Mouse (Mus musculus) adipocyte (in vitro differentiated cells): ENCODE data around the gene Wscd2.

Source experiments
- DNase-seq: peaks from one replicate; pipeline ENCODE4 v3.0.0-alpha.2; 2016; ENCODE audit warnings: low spot score

The Wscd2 gene

DNA sequence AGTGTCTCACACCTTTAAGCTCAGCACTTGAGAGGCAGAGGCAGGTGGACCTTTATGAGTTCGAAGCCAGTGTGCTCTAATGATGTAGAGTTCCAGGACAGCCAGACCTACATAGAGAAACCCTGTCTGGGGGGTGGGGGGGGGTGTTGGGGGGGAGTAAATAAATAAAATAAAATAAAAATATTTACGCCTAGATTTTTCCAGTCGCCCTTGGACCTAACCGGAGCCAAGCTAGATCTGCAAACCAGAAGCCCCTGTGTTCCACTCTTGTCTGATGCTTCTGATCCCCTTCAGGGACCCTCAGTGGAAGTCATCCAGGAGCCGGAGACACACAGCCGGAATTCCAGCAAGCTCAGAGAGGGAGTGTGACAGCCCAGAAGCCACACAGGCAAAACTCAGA is at the start of gene Wscd2:
TSS of gene Wscd2 (plus strand) at position 301 of the 400 bp plus-strand sequence.
- DNase-seq, result no peak

DNA sequence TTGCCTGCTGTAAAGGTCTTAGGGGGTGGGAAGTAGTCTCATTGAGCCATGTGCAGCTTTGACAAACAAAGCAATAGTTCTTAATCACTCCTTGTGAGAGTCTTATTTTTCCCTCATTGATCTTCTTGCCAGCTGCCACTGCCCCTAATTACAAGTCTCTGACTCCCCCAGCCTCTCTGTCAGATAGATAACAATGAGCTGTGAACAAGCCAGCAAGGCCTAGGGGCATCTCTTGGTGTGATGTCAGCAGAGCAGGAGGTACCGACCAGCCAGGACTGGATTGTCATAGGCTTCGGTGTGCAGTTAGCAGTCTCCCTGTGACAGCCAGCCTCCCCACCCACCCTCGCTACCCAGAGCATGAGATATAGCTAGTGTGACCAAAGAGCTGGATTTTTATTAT is 48.0 kb upstream of the Wscd2 start:
- DNase-seq, result no peak

DNA sequence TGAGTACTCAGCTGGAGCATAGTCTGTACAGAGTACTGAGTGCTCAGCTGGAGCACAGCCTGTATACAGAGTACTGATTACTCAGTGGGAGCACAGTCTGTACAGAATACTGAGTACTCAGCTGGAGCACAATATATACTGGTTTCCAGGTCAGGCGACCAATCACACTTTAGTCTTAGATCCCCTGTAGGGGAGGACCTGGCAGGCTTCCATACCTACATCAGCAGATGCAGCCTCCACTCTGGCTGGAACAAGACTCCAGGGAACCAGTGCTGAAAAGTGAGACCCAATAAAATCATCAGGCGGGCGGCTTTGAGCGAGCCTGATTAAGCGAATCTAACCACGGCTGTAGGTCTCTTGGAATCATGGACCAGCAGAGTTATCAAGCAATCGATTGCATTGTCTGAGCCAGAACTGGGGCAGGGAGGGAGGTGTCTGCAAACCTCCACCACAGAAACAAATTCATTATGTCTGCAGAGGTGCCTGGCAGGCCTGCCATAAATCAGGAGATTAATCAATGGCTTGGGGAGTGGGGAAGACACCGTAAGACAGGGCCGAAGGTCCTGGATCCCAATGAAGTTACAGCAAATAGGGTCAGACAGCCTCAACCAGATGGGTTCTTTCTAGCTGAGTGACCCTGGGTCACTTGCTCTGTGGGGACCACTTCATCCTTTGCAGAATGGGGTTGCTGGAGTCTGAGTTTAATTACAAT is 42.0 kb upstream of the Wscd2 start:
- DNase-seq, result no peak

DNA sequence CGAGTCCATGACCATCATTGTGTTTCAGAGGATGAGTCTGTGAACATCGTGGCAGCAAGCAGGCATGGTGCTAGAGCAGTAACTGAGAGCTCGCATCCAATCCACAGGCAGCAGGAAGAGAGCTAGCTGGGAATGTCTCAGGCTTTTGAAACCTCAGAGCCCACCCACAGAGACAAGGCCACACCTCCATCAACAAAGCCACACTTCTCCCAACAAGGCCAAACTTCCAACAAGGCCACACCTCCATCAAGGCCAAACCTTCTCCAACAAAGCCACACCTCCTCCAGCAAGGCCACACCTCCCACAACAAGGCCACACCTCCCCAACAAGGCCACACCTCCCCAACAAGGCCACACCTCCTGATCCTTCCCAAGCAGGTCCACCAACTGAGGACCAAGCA is 40.8 kb upstream of the Wscd2 start:
- DNase-seq, result no peak

DNA sequence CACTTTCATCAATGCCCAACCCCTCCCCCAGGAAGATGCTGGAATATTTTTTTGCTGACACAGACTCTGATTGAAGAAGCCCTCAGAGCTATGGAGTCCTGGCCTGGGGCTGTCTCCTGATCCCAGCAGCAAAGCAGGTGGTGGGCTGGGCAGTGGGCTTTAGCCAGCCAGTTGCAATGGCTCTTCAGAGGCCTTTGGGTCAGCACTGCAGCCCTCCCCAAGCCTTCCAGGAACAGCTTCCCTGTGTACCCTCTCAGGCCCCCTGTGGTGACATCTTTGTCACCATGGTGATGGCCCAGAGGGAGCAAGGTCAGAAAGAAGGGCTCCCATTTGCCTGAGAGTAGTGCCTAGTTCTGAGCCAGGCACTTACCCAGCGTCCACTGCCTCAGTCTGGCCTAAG is 37.4 kb upstream of the Wscd2 start:
- no peak for DNase-seq

DNA sequence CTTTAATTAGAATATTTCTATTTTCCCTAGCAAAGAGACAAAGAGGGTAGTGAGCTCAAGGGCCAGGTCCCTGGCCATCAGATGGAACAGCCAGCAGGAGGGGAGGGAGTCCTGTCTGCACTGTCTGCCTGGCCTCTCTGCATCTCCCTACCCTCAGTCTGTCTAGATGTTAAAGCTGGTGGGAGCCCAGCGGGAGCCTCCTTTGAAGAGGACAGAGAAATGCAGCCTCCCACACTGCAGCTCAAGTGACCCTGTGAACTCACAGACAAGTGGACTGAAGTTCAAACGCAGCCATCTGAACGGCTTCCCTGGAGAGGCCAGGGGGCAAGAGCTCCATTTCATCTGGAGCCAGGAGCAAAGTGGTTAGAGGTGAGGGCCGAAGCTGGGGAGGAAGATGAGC is 36.8 kb upstream of the Wscd2 start:
- DNase-seq, result no peak

DNA sequence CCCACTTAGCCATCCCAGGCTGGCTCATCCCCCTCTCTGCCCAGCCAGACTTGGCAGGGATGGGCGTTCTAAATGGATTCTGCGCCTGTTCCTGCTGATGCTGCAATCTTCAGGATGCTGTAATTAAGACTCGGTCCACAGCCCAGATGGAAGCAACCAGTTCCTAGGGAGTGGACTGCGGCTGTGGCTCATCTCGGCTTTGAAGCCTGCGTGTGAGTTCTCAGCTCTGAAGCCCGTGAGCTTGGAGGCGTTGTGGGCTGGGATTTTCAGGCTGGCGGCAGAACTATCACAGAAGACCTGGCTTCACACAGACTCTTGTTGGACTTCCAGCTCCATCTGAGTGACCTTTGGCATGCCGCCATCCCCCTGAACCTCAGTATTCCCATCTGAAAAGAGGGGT is 34.1 kb upstream of the Wscd2 start:
- DNase-seq, result no peak

DNA sequence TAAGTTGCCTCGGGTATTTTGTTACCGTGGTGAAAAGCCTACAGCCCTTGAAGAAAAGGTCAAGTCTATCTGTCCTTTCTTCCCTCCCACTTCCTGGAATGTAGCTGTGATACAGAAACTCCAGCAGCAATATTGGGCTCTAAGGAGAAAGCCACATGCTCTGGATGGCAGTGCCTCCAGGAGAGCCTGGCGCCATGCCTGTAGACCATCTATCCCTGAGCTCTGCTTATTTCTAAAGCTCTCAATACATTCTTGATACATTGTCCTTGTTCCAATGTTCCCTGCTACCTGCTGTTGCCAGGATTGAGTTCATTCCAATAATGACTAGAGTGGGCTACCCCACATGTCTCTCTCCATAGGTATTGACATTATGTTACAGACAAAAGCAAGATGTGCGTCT is 33.4 kb upstream of the Wscd2 start:
- DNase-seq, result no peak

- DNase-seq, result no peak
Observed at GRCm38 (mm10) chr5:113457260-113457659, 32.9 kb upstream of the Wscd2 start.

DNA sequence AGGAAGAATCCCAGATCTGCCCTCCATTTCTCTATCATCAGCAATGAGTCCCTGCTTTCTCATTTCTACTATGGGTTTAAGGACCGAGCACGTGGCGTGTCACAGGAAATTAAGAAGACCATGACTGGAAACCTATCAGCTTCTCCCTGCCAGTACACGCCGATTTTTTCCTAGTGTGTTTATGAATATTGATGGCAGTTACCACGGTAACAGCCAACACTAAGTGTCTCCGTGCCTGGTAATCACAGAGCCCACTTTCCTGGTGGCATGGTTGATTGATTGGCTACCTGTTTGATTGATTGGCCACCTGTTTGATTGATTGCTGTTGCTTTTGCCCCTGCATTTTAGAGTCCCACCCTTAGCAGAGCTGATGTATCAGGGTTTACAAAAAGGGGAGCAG is 30.2 kb upstream of the Wscd2 start:
- DNase-seq, result no peak

DNA sequence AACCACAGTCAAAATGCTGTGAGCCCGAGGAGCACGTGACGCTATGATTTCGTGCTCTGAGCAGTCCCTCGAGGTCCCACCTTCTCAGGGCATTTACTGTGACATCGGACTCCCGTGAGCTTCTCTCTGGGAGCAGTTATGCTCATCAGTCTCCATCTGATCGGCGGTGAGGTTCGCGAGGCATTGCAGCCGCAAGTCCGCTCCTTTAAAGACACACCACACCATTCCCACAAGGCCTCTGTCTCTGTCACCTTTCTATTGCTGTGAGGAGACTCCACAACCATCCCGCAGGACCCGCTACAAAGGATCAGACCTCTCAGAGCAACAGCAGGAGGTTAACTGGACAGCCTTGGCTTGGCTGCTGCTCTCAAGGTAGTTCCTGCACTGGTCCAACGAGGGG is 28.6 kb upstream of the Wscd2 start:
- DNase-seq, result no peak

GRCm38 (mm10) chr5:113461998-113462625 is 28.0 kb upstream of the Wscd2 start:
- DNase-seq, result no peak

DNA sequence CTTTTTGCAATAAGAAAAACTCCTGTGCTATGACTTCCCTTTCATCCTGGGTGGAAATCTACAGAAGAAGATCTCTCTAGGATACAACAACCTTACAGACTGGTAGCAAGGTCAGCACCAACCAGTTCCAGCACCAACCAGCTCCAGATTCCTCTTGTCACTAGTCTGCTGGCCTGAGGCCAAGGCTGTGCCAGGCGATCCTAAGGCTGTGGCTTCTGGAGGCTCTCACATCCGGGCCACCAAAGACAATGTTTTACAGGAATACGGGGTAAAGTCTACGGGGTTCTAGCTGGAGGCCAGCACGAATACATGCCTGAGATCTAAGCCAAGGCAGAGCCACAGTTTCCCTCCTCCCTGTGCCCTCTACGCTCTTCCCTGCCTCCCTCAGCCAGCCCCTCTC is 25.4 kb upstream of the Wscd2 start:
- DNase-seq, result no peak

- no peak for DNase-seq
Observed at GRCm38 (mm10) chr5:113466536-113466935, 23.6 kb upstream of the Wscd2 start.

- DNase-seq, result no peak
Observed at GRCm38 (mm10) chr5:113467072-113467471, 23.1 kb upstream of the Wscd2 start.

DNA sequence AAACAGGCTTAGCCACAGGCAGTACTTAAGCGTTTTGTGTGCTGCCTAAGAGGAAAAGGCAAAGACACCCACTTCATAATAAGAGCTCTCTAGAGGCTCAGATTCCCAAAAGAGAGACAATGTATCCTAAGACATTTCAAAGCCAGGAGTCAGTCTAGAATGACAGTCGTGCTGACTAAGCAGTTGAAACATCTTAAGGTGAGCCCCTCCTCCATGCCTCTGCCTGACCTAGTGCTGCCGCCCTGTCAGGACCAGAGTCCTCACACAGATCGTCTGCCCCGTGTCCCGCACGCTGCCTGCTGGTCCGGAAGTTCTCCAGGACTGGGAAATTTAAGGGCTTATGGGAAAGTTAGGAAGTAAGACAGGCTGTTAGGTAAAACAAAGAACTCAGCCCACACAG is 22.4 kb upstream of the Wscd2 start:
- no peak for DNase-seq

DNA sequence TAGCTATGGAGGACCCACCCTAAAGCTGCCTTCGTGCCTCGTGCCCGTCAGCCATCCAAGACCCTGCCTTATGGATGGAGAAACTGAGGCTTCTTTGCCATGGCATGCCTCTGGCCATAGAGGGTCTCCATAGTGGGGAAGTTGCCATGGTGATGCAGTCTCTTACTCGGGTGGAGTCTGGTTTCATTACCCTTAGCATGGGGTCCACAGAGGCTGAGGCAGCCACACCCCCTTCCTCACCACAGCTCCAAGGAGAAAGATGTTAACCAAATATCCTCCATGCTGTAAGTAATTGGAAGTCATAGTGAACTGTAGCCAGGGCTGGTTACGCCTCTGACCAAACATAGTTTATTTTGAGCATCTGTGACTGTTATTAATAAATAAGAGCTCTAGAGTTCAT is 21.5 kb upstream of the Wscd2 start:
- DNase-seq, result no peak

DNA sequence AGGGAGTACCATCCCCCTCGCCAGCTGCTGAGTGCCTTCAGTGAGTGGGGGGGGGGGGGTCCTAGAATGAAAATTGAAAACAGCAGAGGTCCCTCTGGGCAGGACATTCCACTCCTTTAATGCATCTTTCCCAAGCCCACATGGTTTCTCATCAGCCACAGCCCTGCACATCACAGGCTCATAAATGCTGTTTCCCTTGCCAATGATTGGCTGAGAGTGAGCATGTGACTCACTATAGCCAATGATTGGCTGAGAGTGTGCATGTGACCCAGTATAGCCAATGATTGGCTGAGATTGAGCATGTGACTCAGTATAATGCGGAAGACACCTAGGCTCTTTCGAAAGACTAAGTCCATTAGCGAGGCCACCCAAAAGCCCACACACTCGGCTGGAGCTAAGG is 20.9 kb upstream of the Wscd2 start:
- DNase-seq, result no peak

- DNase-seq, result no peak
Observed at GRCm38 (mm10) chr5:113469826-113470225, 20.3 kb upstream of the Wscd2 start.

DNA sequence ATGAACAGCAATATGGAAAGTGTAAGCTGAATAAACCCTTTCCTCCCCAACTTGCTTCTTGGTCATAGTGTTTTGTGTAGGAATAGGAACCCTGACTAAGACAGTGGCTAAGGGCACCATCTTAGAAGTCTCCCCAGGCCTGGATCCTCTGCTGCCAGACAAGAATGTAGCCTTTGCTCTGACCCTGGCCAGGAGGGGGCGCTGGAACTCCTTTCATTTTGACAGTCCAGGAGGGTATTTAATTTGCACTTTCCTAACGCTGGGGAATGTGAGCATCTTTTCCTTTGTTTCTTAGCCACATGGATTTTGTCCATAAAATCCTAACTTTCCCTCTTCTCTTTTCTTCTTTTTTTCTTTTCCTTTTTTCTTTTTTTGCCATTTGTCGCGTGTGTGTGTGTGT is 18.7 kb upstream of the Wscd2 start:
- peak; percentile 71 for DNase-seq

- DNase-seq, result no peak
Observed at GRCm38 (mm10) chr5:113472339-113472738, 17.8 kb upstream of the Wscd2 start.

DNA sequence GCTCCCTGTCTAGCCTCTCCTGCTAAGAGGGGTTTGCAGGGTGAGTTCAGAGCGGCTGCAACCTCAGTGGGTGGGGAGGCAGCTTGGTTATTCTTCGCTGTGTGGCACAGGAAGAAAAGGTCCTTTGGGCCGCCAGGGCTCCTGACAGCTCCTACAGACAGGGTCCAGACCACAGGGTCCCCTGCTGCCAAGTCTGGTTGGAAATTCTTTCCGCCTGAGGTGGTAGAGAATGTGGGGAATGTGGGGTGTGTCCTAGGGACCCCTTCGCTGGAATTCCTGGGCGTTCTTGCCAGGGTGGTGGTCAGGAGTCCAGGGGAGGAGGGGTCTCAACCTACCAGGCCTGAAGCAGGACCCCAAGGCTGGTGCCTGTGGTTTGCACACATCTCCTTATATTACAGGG is 13.3 kb upstream of the Wscd2 start:
- DNase-seq, result no peak

- no peak for DNase-seq
Observed at GRCm38 (mm10) chr5:113479075-113479474, 11.1 kb upstream of the Wscd2 start.

GRCm38 (mm10) chr5:113480451-113480850 is 9.7 kb upstream of the Wscd2 start:
- DNase-seq, result no peak
